Mouse (Mus musculus) cortical plate, adult 2 months (tissue): ENCODE data around the gene Cacna2d4. TPM values are rescaled to one million over a fixed set of nuclear protein-coding genes. Genes with fewer than 3 reads are reported as not detected.

Experiments
- H3K27ac ChIP-seq: fragments of 200-500 bp; 2 replicates; pipeline ENCODE4 v1.5.1; 2012; ENCODE audit warnings: low read length, control low read depth, inconsistent platforms; ENCODE audit not compliant: insufficient read depth
- H3K4me1 ChIP-seq: fragments of 200-500 bp; 2 replicates; pipeline ENCODE4 v1.6.1; 2011; ENCODE audit warnings: low read length; ENCODE audit not compliant: control insufficient read depth, insufficient read depth
- H3K4me3 ChIP-seq: fragments of 200-500 bp; 2 replicates; pipeline ENCODE4 v1.5.1; 2011; ENCODE audit warnings: mild to moderate bottlenecking, low read length, control low read depth; ENCODE audit not compliant: insufficient read depth
- CTCF ChIP-seq: fragments of 200-500 bp; IDR thresholded peaks from 2 replicates; pipeline ENCODE4 v1.5.1; 2011; ENCODE audit warnings: mild to moderate bottlenecking, control low read depth, low read length; ENCODE audit not compliant: insufficient read depth; ENCODE audit errors: extremely low read depth
- POLR2A ChIP-seq: fragments of 200-500 bp; IDR thresholded peaks from 2 replicates; pipeline ENCODE4 v1.6.1; 2011; ENCODE audit warnings: mild to moderate bottlenecking, low read length, control low read depth; ENCODE audit not compliant: insufficient read depth; ENCODE audit errors: extremely low read depth
- polyA plus RNA-seq: library from polyadenylated mRNA; depleted of rRNA; stranded (reverse); fragments of >200 nt; gene quantifications from 2 replicates; pipeline ENCODE4 v1.2.3, GENCODE M21; 2012

Cacna2d4 gene
- polyA plus RNA-seq, 1 experiment: 2.9 TPM

GRCm38 (mm10) chr6:119235441-119235840 is 885 bp upstream of the Cacna2d4 start:
- no peak for TF ChIP-seq CTCF
- no peak for TF ChIP-seq POLR2A
- H3K27ac ChIP-seq: no peak overlapping the region
- no peak overlapping the region for H3K4me3 ChIP-seq
- no peaks in the 10 kb centered on the region for H3K4me1 ChIP-seq

- Histone ChIP-seq H3K27ac (no peak overlapping the region), H3K4me1 (no peaks in the 10 kb centered on the region), H3K4me3 (no peak overlapping the region)
- TF ChIP-seq POLR2A (no peak), CTCF (no peak)
These were observed 1.2 kb downstream of the Cacna2d4 start for GRCm38 (mm10) chr6:119237427-119237989.

GRCm38 (mm10) chr6:119239341-119240005 is 3.1 kb downstream of the Cacna2d4 start:
- H3K4me1 ChIP-seq: no peaks in the 10 kb centered on the region
- TF ChIP-seq POLR2A (no peak), CTCF (no peak)
- H3K4me3 ChIP-seq: no peak overlapping the region
- no peak overlapping the region for H3K27ac ChIP-seq

- Histone ChIP-seq H3K27ac (no peak overlapping the region), H3K4me1 (no peaks in the 10 kb centered on the region), H3K4me3 (no peak overlapping the region)
- TF ChIP-seq POLR2A: no peak
- TF ChIP-seq CTCF: no peak
These were observed 3.9 kb downstream of the Cacna2d4 start for GRCm38 (mm10) chr6:119240256-119240655.

GRCm38 (mm10) chr6:119240871-119241705 is 4.8 kb downstream of the Cacna2d4 start:
- no peaks in the 10 kb centered on the region for H3K4me1 ChIP-seq
- TF ChIP-seq POLR2A: no peak
- no peak for TF ChIP-seq CTCF
- H3K27ac ChIP-seq: peak overlapping the region; percentile 63
- H3K4me3 ChIP-seq: no peak overlapping the region

- H3K4me1 ChIP-seq: no peaks in the 10 kb centered on the region
- TF ChIP-seq POLR2A: no peak
- no peak for TF ChIP-seq CTCF
- H3K27ac ChIP-seq: no peak overlapping the region
- no peak overlapping the region for H3K4me3 ChIP-seq
These were observed 9.8 kb downstream of the Cacna2d4 start for GRCm38 (mm10) chr6:119246082-119246481.

GRCm38 (mm10) chr6:119248578-119248977 is 12.3 kb downstream of the Cacna2d4 start:
- TF ChIP-seq POLR2A (no peak), CTCF (no peak)
- no peaks in the 10 kb centered on the region for H3K4me1 ChIP-seq
- H3K27ac ChIP-seq: no peak overlapping the region
- H3K4me3 ChIP-seq: no peak overlapping the region

GRCm38 (mm10) chr6:119249726-119250125 is 13.4 kb downstream of the Cacna2d4 start:
- no peak overlapping the region for H3K27ac ChIP-seq
- H3K4me1 ChIP-seq: no peaks in the 10 kb centered on the region
- TF ChIP-seq POLR2A (no peak), CTCF (no peak)
- H3K4me3 ChIP-seq: no peak overlapping the region

GRCm38 (mm10) chr6:119251704-119252103 is 15.4 kb downstream of the Cacna2d4 start:
- no peak overlapping the region for H3K4me3 ChIP-seq
- H3K4me1 ChIP-seq: no peaks in the 10 kb centered on the region
- H3K27ac ChIP-seq: no peak overlapping the region
- TF ChIP-seq POLR2A: no peak
- TF ChIP-seq CTCF: no peak

- Histone ChIP-seq H3K27ac (no peak overlapping the region), H3K4me3 (no peak overlapping the region), H3K4me1 (peaks cover 6% of the 10 kb centered on the region)
- TF ChIP-seq CTCF: no peak
- TF ChIP-seq POLR2A: no peak
These were observed 40.4 kb downstream of the Cacna2d4 start for GRCm38 (mm10) chr6:119276713-119277112.
